Mouse (Mus musculus): ENCODE results near the gene Slc40a1. TPM values are rescaled to one million over a fixed set of nuclear protein-coding genes. Genes with fewer than 3 reads are reported as not detected.

Gene Slc40a1
- polyA plus RNA-seq, 1 experiment, result 1.5 TPM

DNA sequence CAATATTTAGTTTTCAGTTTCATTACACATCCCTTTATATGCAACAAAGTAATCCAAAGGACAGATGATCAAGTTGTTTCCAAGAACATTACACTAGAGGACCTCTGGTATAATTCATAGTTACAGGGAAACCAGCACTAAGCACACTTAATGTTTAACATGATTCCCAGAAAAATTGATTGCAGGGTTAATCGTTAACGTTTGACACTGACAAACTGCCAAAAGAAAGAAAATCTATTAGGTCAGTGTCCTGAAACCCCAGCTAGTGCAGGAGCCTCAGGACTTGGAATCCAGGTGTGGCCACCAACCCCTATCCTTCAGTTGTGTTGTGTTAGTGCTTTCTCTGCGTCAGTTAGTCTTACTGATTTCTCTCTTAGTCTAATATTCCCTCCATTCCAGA is 5.6 kb downstream of the Slc40a1 start:
- Histone ChIP-seq H3K4me1 (peaks cover 14% of the 10 kb centered on the region), H3K27me3 (replicated peaks) (peaks cover 18% of the 10 kb centered on the region), H3K4me3 (replicated peaks) (no peak overlapping the region), H3K36me3 (replicated peaks; ENCODE audit: low read length) (no peaks in the 10 kb centered on the region), H3K9me3 (no peaks in the 10 kb centered on the region)
- TF ChIP-seq FLI1 (IDR thresholded peaks at IDR 0.05; ENCODE audit: low read length), result no peak
- no peak for TF ChIP-seq GATA1 (IDR thresholded peaks at IDR 0.05; ENCODE audit: borderline replicate concordance, low read length)

DNA sequence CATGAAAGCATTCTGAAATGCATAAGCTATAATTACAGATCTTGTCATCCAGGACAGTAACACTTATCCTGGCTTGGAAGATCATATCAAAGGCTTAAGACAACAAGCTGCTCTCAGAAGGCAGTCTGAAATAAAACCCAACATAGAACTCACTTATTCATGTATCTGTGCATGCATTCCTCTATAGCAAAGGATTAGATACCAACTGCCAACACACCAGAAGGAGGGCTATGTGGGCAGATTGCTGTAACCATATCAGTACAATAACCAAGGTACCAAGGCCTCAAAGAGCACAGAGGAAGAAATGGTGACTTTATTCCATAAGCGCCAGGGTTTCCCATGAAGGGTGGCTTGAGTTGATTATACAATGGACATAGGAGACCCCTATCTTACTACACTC is 6.6 kb downstream of the Slc40a1 start:
- Histone ChIP-seq H3K27me3 (replicated peaks) (peaks cover 10% of the 10 kb centered on the region), H3K36me3 (replicated peaks; ENCODE audit: low read length) (no peaks in the 10 kb centered on the region), H3K4me1 (peaks cover 6% of the 10 kb centered on the region), H3K4me3 (replicated peaks) (no peak overlapping the region), H3K9me3 (no peaks in the 10 kb centered on the region)
- no peak for TF ChIP-seq FLI1 (IDR thresholded peaks at IDR 0.05; ENCODE audit: low read length)
- TF ChIP-seq GATA1 (IDR thresholded peaks at IDR 0.05; ENCODE audit: borderline replicate concordance, low read length), result no peak

DNA sequence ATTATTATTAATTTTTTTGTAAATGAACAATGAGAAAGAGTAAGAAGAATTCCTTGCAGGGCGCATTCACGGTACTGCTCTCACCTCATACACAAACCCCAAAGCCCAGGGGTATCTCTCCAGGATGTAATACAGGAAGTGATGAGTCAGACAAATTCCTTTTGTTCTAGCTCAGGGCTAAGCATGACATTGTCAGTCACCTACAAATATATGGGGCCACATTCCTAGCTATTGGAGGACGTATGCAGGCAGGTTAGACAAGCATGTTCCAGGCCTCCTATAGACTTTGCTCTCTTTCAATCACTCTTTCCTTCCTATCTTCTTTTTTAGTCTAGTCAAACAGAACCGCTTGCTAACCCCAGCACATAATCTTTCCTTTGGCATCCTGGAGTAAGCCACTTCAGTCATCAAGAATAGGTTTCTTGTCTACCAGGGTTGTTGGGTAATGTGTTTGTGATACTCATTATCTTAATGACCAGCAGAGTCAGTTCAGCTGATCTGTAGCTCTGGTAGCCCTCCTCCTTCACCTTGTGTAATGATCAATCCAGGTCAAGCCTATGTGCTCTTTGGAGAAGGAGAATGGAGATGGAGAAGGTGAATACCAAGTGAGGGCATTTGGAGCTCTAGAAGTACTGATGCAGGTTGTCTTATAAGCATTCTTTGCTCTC is 9.1 kb downstream of the Slc40a1 start:
- H3K4me3 ChIP-seq (replicated peaks), result no peak overlapping the region
- H3K36me3 ChIP-seq (replicated peaks; ENCODE audit: low read length), result no peaks in the 10 kb centered on the region
- H3K9me3 ChIP-seq, result no peaks in the 10 kb centered on the region
- peaks cover 6% of the 10 kb centered on the region for H3K4me1 ChIP-seq
- H3K27me3 ChIP-seq (replicated peaks), result peaks cover 2% of the 10 kb centered on the region
- TF ChIP-seq GATA1 (IDR thresholded peaks at IDR 0.05; ENCODE audit: borderline replicate concordance, low read length), result no peak
- TF ChIP-seq FLI1 (IDR thresholded peaks at IDR 0.05; ENCODE audit: low read length), result no peak

DNA sequence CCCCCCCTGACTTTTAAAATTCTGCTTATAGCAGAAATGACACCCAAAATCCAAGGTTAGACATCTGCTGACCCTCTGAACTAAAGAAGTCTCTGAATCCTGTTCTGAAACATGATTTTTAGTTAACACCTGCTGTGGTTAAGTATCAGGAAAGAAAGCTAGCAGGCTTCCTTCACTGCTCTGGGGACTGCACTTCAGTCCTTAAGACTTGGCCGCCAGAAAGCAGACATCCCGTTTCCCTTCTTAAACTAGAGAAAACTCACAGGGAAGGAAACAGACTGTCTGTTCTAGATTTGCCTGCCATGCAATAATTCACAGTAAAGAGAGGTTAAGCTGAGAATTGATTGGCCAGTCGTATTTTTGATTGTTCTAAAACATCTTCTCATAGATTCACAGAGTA is 10.1 kb downstream of the Slc40a1 start:
- peaks cover 6% of the 10 kb centered on the region for H3K4me1 ChIP-seq
- H3K4me3 ChIP-seq (replicated peaks), result no peak overlapping the region
- peaks cover 3% of the 10 kb centered on the region for H3K27me3 ChIP-seq (replicated peaks)
- TF ChIP-seq FLI1 (IDR thresholded peaks at IDR 0.05; ENCODE audit: low read length), result no peak
- TF ChIP-seq GATA1 (IDR thresholded peaks at IDR 0.05; ENCODE audit: borderline replicate concordance, low read length), result no peak
- no peaks in the 10 kb centered on the region for H3K36me3 ChIP-seq (replicated peaks; ENCODE audit: low read length)
- H3K9me3 ChIP-seq, result no peaks in the 10 kb centered on the region

GRCm38 (mm10) chr1:45914236-45914635 is 12.1 kb downstream of the Slc40a1 start:
- Histone ChIP-seq H3K4me3 (replicated peaks) (no peak overlapping the region), H3K27me3 (replicated peaks) (peaks cover 2% of the 10 kb centered on the region), H3K9me3 (no peaks in the 10 kb centered on the region), H3K4me1 (peaks cover 6% of the 10 kb centered on the region), H3K36me3 (replicated peaks; ENCODE audit: low read length) (no peaks in the 10 kb centered on the region)
- TF ChIP-seq FLI1 (IDR thresholded peaks at IDR 0.05; ENCODE audit: low read length), result no peak
- no peak for TF ChIP-seq GATA1 (IDR thresholded peaks at IDR 0.05; ENCODE audit: borderline replicate concordance, low read length)

- Histone ChIP-seq H3K4me3 (replicated peaks) (no peak overlapping the region), H3K27me3 (replicated peaks) (no peaks in the 10 kb centered on the region), H3K9me3 (no peaks in the 10 kb centered on the region), H3K36me3 (replicated peaks; ENCODE audit: low read length) (no peaks in the 10 kb centered on the region), H3K4me1 (peaks cover 4% of the 10 kb centered on the region; the same call in 1 of the 2 replicates)
- TF ChIP-seq FLI1 (IDR thresholded peaks at IDR 0.05; ENCODE audit: low read length) (no peak), GATA1 (IDR thresholded peaks at IDR 0.05; ENCODE audit: borderline replicate concordance, low read length) (no peak)
These were observed 21.1 kb downstream of the Slc40a1 start for GRCm38 (mm10) chr1:45905107-45905821.

DNA sequence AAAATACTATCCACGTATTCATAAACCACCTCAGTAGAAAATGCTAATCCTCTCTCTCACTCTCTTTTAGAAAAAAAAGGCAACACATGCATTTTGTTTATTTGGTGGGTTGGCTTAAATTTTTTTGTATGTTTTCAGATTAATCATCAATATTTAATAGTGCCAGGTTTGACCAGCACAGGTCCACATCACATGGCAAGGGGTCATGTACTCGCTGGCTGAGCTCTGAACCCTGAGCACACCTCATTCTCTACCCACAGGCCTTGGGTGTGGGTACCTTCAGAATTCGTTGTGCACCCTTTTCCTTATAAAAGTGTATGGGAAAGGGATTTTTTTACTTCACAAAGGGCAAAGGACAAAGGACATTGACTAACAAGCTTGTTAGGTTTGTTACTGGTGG is 22.2 kb downstream of the Slc40a1 start:
- TF ChIP-seq GATA1 (IDR thresholded peaks at IDR 0.05; ENCODE audit: borderline replicate concordance, low read length) (no peak), FLI1 (IDR thresholded peaks at IDR 0.05; ENCODE audit: low read length) (no peak)
- no peaks in the 10 kb centered on the region for H3K27me3 ChIP-seq (replicated peaks)
- no peaks in the 10 kb centered on the region for H3K9me3 ChIP-seq
- no peak overlapping the region for H3K4me3 ChIP-seq (replicated peaks)
- peaks cover 4% of the 10 kb centered on the region; the same call in 1 of the 2 replicates for H3K4me1 ChIP-seq
- no peaks in the 10 kb centered on the region for H3K36me3 ChIP-seq (replicated peaks; ENCODE audit: low read length)

DNA sequence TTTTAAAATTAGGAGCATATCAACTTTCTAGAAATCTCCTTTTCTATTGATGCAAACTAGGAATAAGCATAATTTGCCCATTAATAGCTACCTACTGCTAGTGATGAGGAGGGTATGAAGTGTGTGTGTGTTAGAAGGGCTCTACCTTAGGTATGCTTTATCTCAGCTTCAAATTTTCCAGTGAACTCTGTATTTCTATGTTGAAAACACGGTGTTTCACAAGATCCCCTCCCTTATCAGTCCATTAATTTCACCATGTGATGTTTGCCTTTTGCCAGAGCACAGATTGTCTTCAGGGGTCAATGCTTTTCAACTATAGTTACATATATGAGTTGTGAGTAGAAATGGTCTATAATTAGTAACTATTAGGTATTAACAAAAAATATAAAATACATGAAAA is 28.3 kb downstream of the Slc40a1 start:
- H3K4me3 ChIP-seq (replicated peaks), result no peak overlapping the region
- H3K9me3 ChIP-seq, result no peaks in the 10 kb centered on the region
- H3K27me3 ChIP-seq (replicated peaks), result no peaks in the 10 kb centered on the region
- H3K4me1 ChIP-seq, result no peaks in the 10 kb centered on the region; the same call in 1 of the 2 replicates
- H3K36me3 ChIP-seq (replicated peaks; ENCODE audit: low read length), result no peaks in the 10 kb centered on the region
- no peak for TF ChIP-seq GATA1 (IDR thresholded peaks at IDR 0.05; ENCODE audit: borderline replicate concordance, low read length)
- TF ChIP-seq FLI1 (IDR thresholded peaks at IDR 0.05; ENCODE audit: low read length), result no peak

GRCm38 (mm10) chr1:45894168-45894912 is 32.0 kb downstream of the Slc40a1 start:
- Histone ChIP-seq H3K9me3 (no peaks in the 10 kb centered on the region), H3K27me3 (replicated peaks) (no peaks in the 10 kb centered on the region), H3K4me1 (peaks cover 9% of the 10 kb centered on the region; the same call in 1 of the 2 replicates), H3K36me3 (replicated peaks; ENCODE audit: low read length) (no peaks in the 10 kb centered on the region), H3K4me3 (replicated peaks) (no peak overlapping the region)
- TF ChIP-seq FLI1 (IDR thresholded peaks at IDR 0.05; ENCODE audit: low read length) (no peak), GATA1 (IDR thresholded peaks at IDR 0.05; ENCODE audit: borderline replicate concordance, low read length) (no peak)
